Mouse (Mus musculus) neural tube, embryonic 15.5 days (tissue): ENCODE measurements around the gene Bach1. TPM values are rescaled to one million over a fixed set of nuclear protein-coding genes. Genes with fewer than 3 reads are reported as not detected.

Experiments
- ATAC-seq: fragments of 200-750 bp; cut with Nextera tagmentation; 2 replicates; pipeline ENCODE4 v1.8.0; 2017; ENCODE audit warnings: mild to moderate bottlenecking, moderate TSS enrichment, moderate library complexity; ENCODE audit not compliant: low FRiP score
- H3K27ac ChIP-seq: fragments of 300-500 bp; sonication (generic); replicated peaks from 2 replicates; pipeline ENCODE4 v1.5.1; 2015; ENCODE audit warnings: mild to moderate bottlenecking, inconsistent platforms
- H3K27me3 ChIP-seq: fragments of 300-500 bp; sonication (generic); replicated peaks from 2 replicates; pipeline ENCODE4 v1.6.1; 2015; ENCODE audit warnings: inconsistent platforms
- H3K36me3 ChIP-seq: fragments of 300-500 bp; sonication (generic); 2 replicates; pipeline ENCODE4 v1.6.1; 2015; ENCODE audit warnings: inconsistent platforms
- H3K4me1 ChIP-seq: fragments of 300-500 bp; sonication (generic); 2 replicates; pipeline ENCODE4 v1.6.1; 2015; ENCODE audit warnings: inconsistent platforms
- H3K4me2 ChIP-seq: fragments of 300-500 bp; sonication (generic); 2 replicates; pipeline ENCODE4 v1.6.1; 2015; ENCODE audit warnings: inconsistent platforms, mild to moderate bottlenecking, moderate library complexity
- H3K4me3 ChIP-seq: fragments of 300-500 bp; sonication (generic); replicated peaks from 2 replicates; pipeline ENCODE4 v1.5.1; 2015; ENCODE audit warnings: mild to moderate bottlenecking, inconsistent platforms
- H3K9ac ChIP-seq: fragments of 300-500 bp; sonication (generic); replicated peaks from 2 replicates; pipeline ENCODE4 v1.6.1; 2015; ENCODE audit warnings: mild to moderate bottlenecking, inconsistent platforms
- H3K9me3 ChIP-seq: fragments of 300-500 bp; sonication (generic); replicated peaks from 2 replicates; pipeline ENCODE4 v1.6.1; 2016; ENCODE audit warnings: inconsistent platforms
- WGBS: fragments of 180-500 bp; shearing (Covaris S2); methylation state at CpG from one replicate; pipeline ENCODE4 v1.1.7; 2015; ENCODE audit warnings: mixed read lengths; 5-methylcytosine and 5-hydroxymethylcytosine counted together
- polyA plus RNA-seq: library from polyadenylated mRNA; unstranded; fragments of >200 nt; fragmentation: Nextera tagmentation; extraction: Ambion mirVana; gene quantifications from 2 replicates; pipeline ENCODE4 v1.2.1, GENCODE M21; 2015

Bach1 gene
- polyA plus RNA-seq, 1 experiment from 2014 or later: 15.7 TPM

- Histone ChIP-seq H3K9me3 (no peaks in the 10 kb centered on the region), H3K4me1 (peaks cover 3% of the 10 kb centered on the region; the same call in 1 of the 2 replicates), H3K9ac (no peak overlapping the region), H3K4me2 (no peak overlapping the region), H3K4me3 (no peak overlapping the region), H3K27me3 (no peaks in the 10 kb centered on the region), H3K36me3 (no peaks in the 10 kb centered on the region), H3K27ac (no peak overlapping the region)
- ATAC-seq: no peak
- WGBS: 49% methylated on average over 9 of the region's 9 CpGs
These were observed 33.5 kb upstream of the Bach1 start for GRCm38 (mm10) chr16:87665246-87665645.

GRCm38 (mm10) chr16:87665752-87666619, 32.8 kb upstream of the Bach1 start:
- no peaks in the 10 kb centered on the region for H3K36me3 ChIP-seq
- no peak overlapping the region for H3K4me2 ChIP-seq
- H3K27me3 ChIP-seq: no peaks in the 10 kb centered on the region
- no peak for ATAC-seq
- no peaks in the 10 kb centered on the region for H3K9me3 ChIP-seq
- WGBS: 86% methylated on average over 19 of the region's 19 CpGs
- no peak overlapping the region for H3K4me3 ChIP-seq
- H3K27ac ChIP-seq: no peak overlapping the region
- H3K9ac ChIP-seq: no peak overlapping the region
- H3K4me1 ChIP-seq: peaks cover 3% of the 10 kb centered on the region; the same call in 1 of the 2 replicates

GRCm38 (mm10) chr16:87666620-87667004, 32.1 kb upstream of the Bach1 start:
- Histone ChIP-seq H3K9ac (no peak overlapping the region), H3K9me3 (no peaks in the 10 kb centered on the region), H3K27ac (no peak overlapping the region), H3K36me3 (no peaks in the 10 kb centered on the region), H3K27me3 (no peaks in the 10 kb centered on the region), H3K4me2 (no peak overlapping the region), H3K4me1 (peaks cover 3% of the 10 kb centered on the region; the same call in 1 of the 2 replicates), H3K4me3 (no peak overlapping the region)
- ATAC-seq: no peak
- WGBS: 86% methylated on average over 4 of the region's 4 CpGs

GRCm38 (mm10) chr16:87668002-87668401, 30.7 kb upstream of the Bach1 start:
- Histone ChIP-seq H3K4me3 (no peak overlapping the region), H3K9me3 (no peaks in the 10 kb centered on the region), H3K4me1 (peaks cover 3% of the 10 kb centered on the region; the same call in 1 of the 2 replicates), H3K9ac (no peak overlapping the region), H3K27ac (no peak overlapping the region), H3K4me2 (no peak overlapping the region), H3K27me3 (no peaks in the 10 kb centered on the region), H3K36me3 (no peaks in the 10 kb centered on the region)
- 91% methylated on average over 6 of the region's 6 CpGs for WGBS
- ATAC-seq: no peak

- Histone ChIP-seq H3K4me1 (peaks cover 2% of the 10 kb centered on the region; the same call in 1 of the 2 replicates), H3K27ac (no peak overlapping the region), H3K27me3 (no peaks in the 10 kb centered on the region), H3K9ac (no peak overlapping the region), H3K4me3 (no peak overlapping the region), H3K36me3 (no peaks in the 10 kb centered on the region), H3K4me2 (no peak overlapping the region), H3K9me3 (no peaks in the 10 kb centered on the region)
- WGBS: 81% methylated on average over 8 of the region's 8 CpGs
- no peak for ATAC-seq
These were observed 28.5 kb upstream of the Bach1 start for GRCm38 (mm10) chr16:87670091-87670820.

GRCm38 (mm10) chr16:87670821-87671165, 28.0 kb upstream of the Bach1 start:
- ATAC-seq: no peak
- no peak overlapping the region for H3K27ac ChIP-seq
- no peaks in the 10 kb centered on the region for H3K4me1 ChIP-seq
- H3K4me2 ChIP-seq: no peak overlapping the region
- WGBS: 79% methylated on average over 9 of the region's 9 CpGs
- no peak overlapping the region for H3K4me3 ChIP-seq
- H3K9ac ChIP-seq: no peak overlapping the region
- no peaks in the 10 kb centered on the region for H3K27me3 ChIP-seq
- no peaks in the 10 kb centered on the region for H3K9me3 ChIP-seq
- H3K36me3 ChIP-seq: no peaks in the 10 kb centered on the region

- Histone ChIP-seq H3K4me1 (no peaks in the 10 kb centered on the region), H3K4me3 (no peak overlapping the region), H3K9ac (no peak overlapping the region), H3K36me3 (no peaks in the 10 kb centered on the region), H3K9me3 (no peaks in the 10 kb centered on the region), H3K27ac (no peak overlapping the region), H3K4me2 (no peak overlapping the region), H3K27me3 (no peaks in the 10 kb centered on the region)
- no peak for ATAC-seq
- 90% methylated on average over 12 of the region's 12 CpGs for WGBS
These were observed 27.4 kb upstream of the Bach1 start for GRCm38 (mm10) chr16:87671336-87671735.

GRCm38 (mm10) chr16:87673155-87673554, 25.6 kb upstream of the Bach1 start:
- H3K4me1 ChIP-seq: no peaks in the 10 kb centered on the region
- no peak for ATAC-seq
- no peak overlapping the region for H3K4me2 ChIP-seq
- H3K4me3 ChIP-seq: no peak overlapping the region
- H3K27ac ChIP-seq: no peak overlapping the region
- no peaks in the 10 kb centered on the region for H3K27me3 ChIP-seq
- 88% methylated on average over 7 of the region's 7 CpGs for WGBS
- H3K9ac ChIP-seq: no peak overlapping the region
- no peaks in the 10 kb centered on the region for H3K9me3 ChIP-seq
- no peaks in the 10 kb centered on the region for H3K36me3 ChIP-seq

- Histone ChIP-seq H3K4me2 (no peak overlapping the region), H3K4me1 (no peaks in the 10 kb centered on the region), H3K27me3 (no peaks in the 10 kb centered on the region), H3K9ac (no peak overlapping the region), H3K9me3 (no peaks in the 10 kb centered on the region), H3K4me3 (no peak overlapping the region), H3K36me3 (no peaks in the 10 kb centered on the region), H3K27ac (no peak overlapping the region)
- 83% methylated on average over 10 of the region's 10 CpGs for WGBS
- ATAC-seq: no peak
These were observed 22.6 kb upstream of the Bach1 start for GRCm38 (mm10) chr16:87676182-87676581.

GRCm38 (mm10) chr16:87678667-87679066, 20.1 kb upstream of the Bach1 start:
- no peak overlapping the region for H3K4me2 ChIP-seq
- H3K4me3 ChIP-seq: no peak overlapping the region
- WGBS: 83% methylated on average over 11 of the region's 11 CpGs
- 0 out of 2 replicates have a peak, but pooled peaks cover 4% of the 10 kb centered on the region for H3K4me1 ChIP-seq
- H3K27me3 ChIP-seq: no peaks in the 10 kb centered on the region
- H3K9me3 ChIP-seq: no peaks in the 10 kb centered on the region
- H3K9ac ChIP-seq: no peak overlapping the region
- no peak overlapping the region for H3K27ac ChIP-seq
- H3K36me3 ChIP-seq: no peaks in the 10 kb centered on the region
- no peak for ATAC-seq

GRCm38 (mm10) chr16:87680912-87681634, 17.7 kb upstream of the Bach1 start:
- H3K4me2 ChIP-seq: no peak overlapping the region
- H3K9ac ChIP-seq: no peak overlapping the region
- ATAC-seq: no peak
- no peak overlapping the region for H3K27ac ChIP-seq
- H3K4me3 ChIP-seq: no peak overlapping the region
- 0 out of 2 replicates have a peak, but pooled peaks cover 4% of the 10 kb centered on the region for H3K4me1 ChIP-seq
- WGBS: 90% methylated on average over 9 of the region's 9 CpGs
- H3K9me3 ChIP-seq: no peaks in the 10 kb centered on the region
- no peaks in the 10 kb centered on the region for H3K36me3 ChIP-seq
- no peaks in the 10 kb centered on the region for H3K27me3 ChIP-seq
